Mouse (Mus musculus) liver, embryonic 12.5 days (tissue): Measurements from ENCODE around the gene Taldo1. TPM values are rescaled to one million over a fixed set of nuclear protein-coding genes. Genes with fewer than 3 reads are reported as not detected.
A peak's percentile ranks its signal among the peaks of the same experiment; 100 is the strongest.

ENCODE experiments used
- ATAC-seq: fragments of 200-750 bp; cut with Nextera tagmentation; 2 replicates; pipeline ENCODE4 v1.8.0; 2017; ENCODE audit warnings: moderate number of reproducible peaks, mild to moderate bottlenecking, moderate library complexity
- H3K27ac ChIP-seq: fragments of 300-500 bp; sonication (generic); 2 replicates; pipeline ENCODE4 v1.5.1; 2016; ENCODE audit warnings: mild to moderate bottlenecking
- H3K27me3 ChIP-seq: fragments of 300-500 bp; sonication (generic); replicated peaks from 2 replicates; pipeline ENCODE4 v1.6.1; 2016; ENCODE audit warnings: mild to moderate bottlenecking, moderate library complexity
- H3K36me3 ChIP-seq: fragments of 300-500 bp; sonication (generic); 2 replicates; pipeline ENCODE4 v1.6.1; 2016; ENCODE audit warnings: mild to moderate bottlenecking, moderate library complexity
- H3K4me1 ChIP-seq: fragments of 300-500 bp; sonication (generic); 2 replicates; pipeline ENCODE4 v1.6.1; 2016
- H3K4me2 ChIP-seq: fragments of 300-500 bp; sonication (generic); 2 replicates; pipeline ENCODE4 v1.6.1; 2016; ENCODE audit warnings: mild to moderate bottlenecking, moderate library complexity
- H3K4me3 ChIP-seq: fragments of 300-500 bp; sonication (generic); 2 replicates; pipeline ENCODE4 v1.5.1; 2016; ENCODE audit warnings: mild to moderate bottlenecking, moderate library complexity
- H3K9ac ChIP-seq: fragments of 300-500 bp; sonication (generic); 2 replicates; pipeline ENCODE4 v1.6.1; 2016; ENCODE audit warnings: mild to moderate bottlenecking, moderate library complexity
- H3K9me3 ChIP-seq: fragments of 300-500 bp; sonication (generic); replicated peaks from 2 replicates; pipeline ENCODE4 v1.6.1; 2016; ENCODE audit warnings: mild to moderate bottlenecking, moderate library complexity
- WGBS: fragments of 180-500 bp; shearing (Covaris S2); methylation state at CpG from one replicate; pipeline ENCODE4 v1.1.7; 2016; ENCODE audit not compliant: insufficient replicate concordance; 5-methylcytosine and 5-hydroxymethylcytosine counted together
- polyA plus RNA-seq: library from polyadenylated mRNA; unstranded; fragments of >200 nt; fragmentation: Nextera tagmentation; extraction: Ambion mirVana; gene quantifications from 2 replicates; pipeline ENCODE4 v1.2.1, GENCODE M21; 2016

Gene Taldo1
- polyA plus RNA-seq, 1 experiment from 2014 or later, result 525 TPM

GRCm38 (mm10) chr7:141413331-141413730 is 21.3 kb downstream of the Taldo1 start:
- peaks cover 31% of the 10 kb centered on the region for H3K36me3 ChIP-seq
- peak overlapping the region; percentile 71 for H3K4me3 ChIP-seq
- peak overlapping the region; percentile 85 for H3K27ac ChIP-seq
- H3K4me1 ChIP-seq, result peaks cover 24% of the 10 kb centered on the region
- peak overlapping the region; percentile 87 for H3K9ac ChIP-seq
- no peaks in the 10 kb centered on the region for H3K9me3 ChIP-seq
- 4% methylated on average over 16 of the region's 16 CpGs for WGBS
- ATAC-seq, result peak; percentile 4; the same call in 1 of the 2 replicates
- H3K27me3 ChIP-seq, result no peaks in the 10 kb centered on the region
- H3K4me2 ChIP-seq, result peak overlapping the region; percentile 91

GRCm38 (mm10) chr7:141413809-141414584 is 22.0 kb downstream of the Taldo1 start, which contains the start of gene Gatd1:
Gene Gatd1 (minus strand): TSS chr7:141414136.
- peaks cover 24% of the 10 kb centered on the region for H3K36me3 ChIP-seq
- H3K4me3 ChIP-seq, result peak within 1 kb of the TSS; percentile 71
- ATAC-seq, result peak; percentile 93
- peaks cover 28% of the 10 kb centered on the region for H3K4me1 ChIP-seq
- peak within 1 kb of the TSS; percentile 85 for H3K27ac ChIP-seq
- no peaks in the 10 kb centered on the region for H3K9me3 ChIP-seq
- 0 out of 2 replicates have a peak, but pooled peaks cover 5% of the 10 kb centered on the region for H3K27me3 ChIP-seq
- H3K4me2 ChIP-seq, result peak within 1 kb of the TSS; percentile 91
- H3K9ac ChIP-seq, result peak within 1 kb of the TSS; percentile 87
- WGBS, result under 1% methylated on average over 56 of the region's 56 CpGs

- H3K36me3 ChIP-seq, result peaks cover 1% of the 10 kb centered on the region; the same call in 1 of the 2 replicates
- H3K9me3 ChIP-seq, result no peaks in the 10 kb centered on the region
- no peak overlapping the region for H3K9ac ChIP-seq
- H3K4me3 ChIP-seq, result no peak overlapping the region
- H3K4me1 ChIP-seq, result peaks cover 26% of the 10 kb centered on the region
- WGBS, result 69% methylated on average over 6 of the region's 6 CpGs
- peaks cover 5% of the 10 kb centered on the region; the same call in 1 of the 2 replicates for H3K27me3 ChIP-seq
- ATAC-seq, result no peak
- H3K4me2 ChIP-seq, result no peak overlapping the region
- H3K27ac ChIP-seq, result no peak overlapping the region
Observed at GRCm38 (mm10) chr7:141416144-141416841, 24.3 kb downstream of the Taldo1 start.

GRCm38 (mm10) chr7:141417731-141418681 is 26.0 kb downstream of the Taldo1 start:
- no peak overlapping the region for H3K4me2 ChIP-seq
- H3K27me3 ChIP-seq, result peaks cover 8% of the 10 kb centered on the region; the same call in 1 of the 2 replicates
- peaks cover 21% of the 10 kb centered on the region for H3K4me1 ChIP-seq
- no peak overlapping the region for H3K27ac ChIP-seq
- H3K36me3 ChIP-seq, result no peaks in the 10 kb centered on the region
- 69% methylated on average over 8 of the region's 8 CpGs for WGBS
- H3K4me3 ChIP-seq, result no peak overlapping the region
- H3K9me3 ChIP-seq, result no peaks in the 10 kb centered on the region
- ATAC-seq, result no peak
- H3K9ac ChIP-seq, result no peak overlapping the region

- 53% methylated on average over 7 of the region's 7 CpGs for WGBS
- no peak for ATAC-seq
- H3K9me3 ChIP-seq, result no peaks in the 10 kb centered on the region
- H3K4me3 ChIP-seq, result no peak overlapping the region
- H3K4me1 ChIP-seq, result peaks cover 15% of the 10 kb centered on the region
- H3K27me3 ChIP-seq, result peaks cover 16% of the 10 kb centered on the region; the same call in 1 of the 2 replicates
- H3K36me3 ChIP-seq, result no peaks in the 10 kb centered on the region
- H3K4me2 ChIP-seq, result no peak overlapping the region
- H3K9ac ChIP-seq, result no peak overlapping the region
- no peak overlapping the region for H3K27ac ChIP-seq
Observed at GRCm38 (mm10) chr7:141418970-141419369, 27.0 kb downstream of the Taldo1 start.

- H3K4me1 ChIP-seq, result peaks cover 7% of the 10 kb centered on the region; the same call in 1 of the 2 replicates
- no peak overlapping the region for H3K27ac ChIP-seq
- ATAC-seq, result peak; percentile 43
- WGBS, result 61% methylated on average over 9 of the region's 9 CpGs
- no peaks in the 10 kb centered on the region for H3K9me3 ChIP-seq
- H3K9ac ChIP-seq, result no peak overlapping the region
- no peak overlapping the region for H3K4me2 ChIP-seq
- H3K27me3 ChIP-seq, result peaks cover 16% of the 10 kb centered on the region; the same call in 1 of the 2 replicates
- H3K4me3 ChIP-seq, result no peak overlapping the region
- H3K36me3 ChIP-seq, result no peaks in the 10 kb centered on the region
Observed at GRCm38 (mm10) chr7:141420030-141420702, 28.2 kb downstream of the Taldo1 start.

- no peak overlapping the region for H3K4me3 ChIP-seq
- ATAC-seq, result no peak
- WGBS, result 63% methylated on average over 4 of the region's 4 CpGs
Observed at GRCm38 (mm10) chr7:141423811-141424210, 31.8 kb downstream of the Taldo1 start.

GRCm38 (mm10) chr7:141426948-141427730 is 35.1 kb downstream of the Taldo1 start:
- Histone ChIP-seq H3K4me1 (peaks cover 27% of the 10 kb centered on the region), H3K9ac (no peak overlapping the region), H3K27me3 (peaks cover 40% of the 10 kb centered on the region), H3K9me3 (no peaks in the 10 kb centered on the region), H3K4me3 (no peak overlapping the region), H3K36me3 (peaks cover 21% of the 10 kb centered on the region), H3K27ac (no peak overlapping the region), H3K4me2 (no peak overlapping the region)
- no peak for ATAC-seq
- 58% methylated on average over 12 of the region's 12 CpGs for WGBS

More at GRCm38 (mm10) chr7:141423811-141424210, 31.8 kb downstream of the Taldo1 start:
- H3K9me3 ChIP-seq, result no peaks in the 10 kb centered on the region
- H3K4me1 ChIP-seq, result peaks cover 17% of the 10 kb centered on the region
- no peak overlapping the region for H3K9ac ChIP-seq
- H3K27ac ChIP-seq, result no peak overlapping the region
- H3K36me3 ChIP-seq, result no peaks in the 10 kb centered on the region
- H3K4me2 ChIP-seq, result no peak overlapping the region
- H3K27me3 ChIP-seq, result peaks cover 40% of the 10 kb centered on the region

- no peak for ATAC-seq
- no peak overlapping the region for H3K4me3 ChIP-seq
Observed at GRCm38 (mm10) chr7:141428701-141429100, 36.7 kb downstream of the Taldo1 start.

GRCm38 (mm10) chr7:141429310-141429709 is 37.3 kb downstream of the Taldo1 start, which contains the start of gene Cend1:
Gene Cend1 (minus strand): TSS chr7:141429491.
- Histone ChIP-seq H3K36me3 (peaks cover 41% of the 10 kb centered on the region), H3K4me3 (no peak within 1 kb of the TSS), H3K4me2 (no peak within 1 kb of the TSS; the same call in 1 of the 2 replicates), H3K4me1 (peaks cover 44% of the 10 kb centered on the region), H3K9me3 (no peaks in the 10 kb centered on the region), H3K9ac (no peak within 1 kb of the TSS), H3K27ac (no peak within 1 kb of the TSS), H3K27me3 (peaks cover 29% of the 10 kb centered on the region)
- WGBS, result 10% methylated on average over 19 of the region's 19 CpGs
- ATAC-seq, result peak; percentile 53

More at GRCm38 (mm10) chr7:141428701-141429100, 36.7 kb downstream of the Taldo1 start:
- no peak overlapping the region for H3K9ac ChIP-seq
- 52% methylated on average over 5 of the region's 5 CpGs for WGBS
- H3K4me1 ChIP-seq, result peaks cover 38% of the 10 kb centered on the region
- H3K27ac ChIP-seq, result no peak overlapping the region
- no peaks in the 10 kb centered on the region for H3K9me3 ChIP-seq
- peaks cover 36% of the 10 kb centered on the region for H3K36me3 ChIP-seq
- no peak overlapping the region for H3K4me2 ChIP-seq
- peaks cover 31% of the 10 kb centered on the region for H3K27me3 ChIP-seq
